Comparison of ENCODE assay signal across 8 mouse cellular contexts in the genomic region with DNA sequence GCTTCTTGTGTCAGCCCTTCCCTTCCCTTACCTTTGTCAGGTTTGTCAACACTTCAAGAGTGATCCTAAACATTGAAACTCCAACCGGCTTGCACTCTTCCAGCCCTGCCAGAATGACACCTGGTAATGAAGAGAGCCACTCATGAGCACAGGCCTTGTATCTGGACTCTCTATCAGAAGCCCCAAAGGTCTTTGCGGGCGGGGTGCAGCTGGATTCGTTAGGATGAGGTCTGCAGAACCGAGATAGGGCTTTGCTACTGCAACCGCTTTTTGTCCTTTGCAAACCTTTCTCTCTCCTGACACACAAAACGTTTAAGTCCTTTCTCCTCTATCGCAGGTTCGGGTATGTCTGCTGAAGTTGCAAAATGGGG. TPM values are rescaled to one million over a fixed set of nuclear protein-coding genes. Genes with fewer than 3 reads are reported as not detected.
DNase-seq lines count a peak whose midpoint lies in the region; ATAC-seq lines count a peak whose summit lies in the region.

A gene (minus strand): TSS at position 131 of the 371 bp plus-strand sequence.

- H3K27me3 ChIP-seq in forebrain, embryonic 13.5 days = peaks cover 22% of the 10 kb centered on the region
- H3K27me3 ChIP-seq in hindbrain, embryonic 15.5 days = peaks cover 13% of the 10 kb centered on the region; the same call in 1 of the 2 replicates

- H3K4me2 ChIP-seq in forebrain, embryonic 13.5 days = peak within 1 kb of the TSS; percentile 90
- H3K4me2 ChIP-seq in hindbrain, embryonic 15.5 days = peak within 1 kb of the TSS; percentile 78

- H3K9me3 ChIP-seq in forebrain, embryonic 13.5 days (replicated peaks) = no peaks in the 10 kb centered on the region
- no peaks in the 10 kb centered on the region for H3K9me3 ChIP-seq in hindbrain, embryonic 15.5 days

- no peak for DNase-seq in heart, adult 18-20 months
- no peak for DNase-seq in heart, adult 11 months
- peak; percentile 89 for DNase-seq in MEL-GATA-1-ER (ENCODE audit: extremely low read depth, low read depth)
- no peak for DNase-seq in cerebellum, adult 9-10 months
- DNase-seq in layer of hippocampus, adult 8-10 months (ENCODE audit: low spot score in 2 of 2) = no peak

- peak within 1 kb of the TSS; percentile 65 for H3K4me3 ChIP-seq in forebrain, embryonic 13.5 days
- peak within 1 kb of the TSS; percentile 71 for H3K4me3 ChIP-seq in hindbrain, embryonic 15.5 days

- no peak within 1 kb of the TSS for H3K27ac ChIP-seq in forebrain, embryonic 13.5 days
- H3K27ac ChIP-seq in hindbrain, embryonic 15.5 days (replicated peaks) = 0 out of 2 replicates have a peak within 1 kb of the TSS, but pooled peaks have one; percentile 44

- peak within 1 kb of the TSS; percentile 66 for H3K9ac ChIP-seq in forebrain, embryonic 13.5 days
- H3K9ac ChIP-seq in hindbrain, embryonic 15.5 days = peak within 1 kb of the TSS; percentile 61

- ATAC-seq in forebrain, embryonic 13.5 days = 0 out of 2 replicates have a peak, but pooled peaks have one; percentile 7
- ATAC-seq in hindbrain, embryonic 15.5 days (ENCODE audit: low FRiP score, low read depth) = peak; percentile 10; the same call in 1 of the 2 replicates
- peak; percentile 94 for ATAC-seq in megakaryocyte-erythroid progenitor cell, adult 5-6 weeks (replicated peaks; ENCODE audit: low FRiP score, low TSS enrichment, poor library complexity, severe bottlenecking)

- H3K36me3 ChIP-seq in forebrain, embryonic 13.5 days (ENCODE audit: poor library complexity, severe bottlenecking) = no peaks in the 10 kb centered on the region
- H3K36me3 ChIP-seq in hindbrain, embryonic 15.5 days = no peaks in the 10 kb centered on the region

- WGBS in forebrain, embryonic 13.5 days = 19% methylated on average over 9 of the region's 9 CpGs
- 26% methylated on average over 9 of the region's 9 CpGs for WGBS in hindbrain, embryonic 15.5 days

- H3K4me1 ChIP-seq in forebrain, embryonic 13.5 days = peaks cover 5% of the 10 kb centered on the region; the same call in 1 of the 2 replicates
- H3K4me1 ChIP-seq in hindbrain, embryonic 15.5 days (replicated peaks) = peaks cover 3% of the 10 kb centered on the region; the same call in 1 of the 2 replicates

RNA-seq across cellular contexts. Expression of the gene that starts here (rescaled TPM):
- total RNA-seq in heart, adult 18-20 months (2021) = 10 to 100 TPM; 24.0 to 27.1 TPM
- 17.8 and 22.1 TPM in 2 replicates for polyA plus RNA-seq in forebrain, embryonic 13.5 days (2015; fragmentation: Nextera tagmentation; extraction: Ambion mirVana)
- polyA plus RNA-seq in hindbrain, embryonic 15.5 days (2015; fragmentation: Nextera tagmentation; extraction: Ambion mirVana) = 34.0 and 36.1 TPM in 2 replicates
- 70.2 and 91.8 TPM in 2 replicates for total RNA-seq in megakaryocyte-erythroid progenitor cell, adult 5-6 weeks (2014; fragmentation: Nextera tagmentation)
- 155 and 167 TPM in 2 replicates for total RNA-seq in megakaryocyte-erythroid progenitor cell, adult 5-6 weeks (2017)
- 10 to 100 TPM in 2 of 4 experiments, 1 to 10 TPM in 2; 6.9 to 11.1 (median 8.9) TPM for total RNA-seq in layer of hippocampus, adult 8-10 months (2022)

Comparison
In these comparisons a context has a peak if more than half of its experiments do, and no peak if none do; other contexts are left out.
1. ATAC-seq: peak in every context shown above with its lines; median percentile 94 in megakaryocyte-erythroid progenitor cell, adult 5-6 weeks; 10 in hindbrain, embryonic 15.5 days; 7 in forebrain, embryonic 13.5 days.